Mouse (Mus musculus) lung, postnatal 25 days (tissue): Measurements from ENCODE around the gene Obp1a.

Source experiments
- DNase-seq: peaks from one replicate; pipeline ENCODE4 v3.0.0; 2022; ENCODE audit warnings: low spot score

The Obp1a gene

DNA sequence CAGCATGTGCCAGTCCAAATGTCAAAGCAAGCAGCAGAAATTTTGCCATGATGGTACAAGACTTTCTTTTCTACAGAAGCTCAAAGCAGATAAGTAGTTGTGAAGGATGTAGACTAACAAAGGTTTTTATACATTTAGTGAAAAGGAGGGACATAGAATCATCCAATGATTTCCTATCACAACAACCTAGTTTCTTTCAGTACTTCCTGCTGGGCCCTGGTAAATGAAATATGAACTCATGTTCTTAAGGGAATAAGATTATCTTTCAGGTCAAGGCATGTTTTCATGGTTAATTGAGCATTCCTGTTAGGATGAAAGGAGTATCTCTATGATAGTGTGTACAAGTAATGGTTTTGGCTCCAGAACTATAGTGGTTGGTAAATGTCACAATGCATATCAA, at the start of gene Obp1a:
Obp1a (minus strand) TSS at position 101 of the 400 bp plus-strand sequence.
- no peak for DNase-seq

DNA sequence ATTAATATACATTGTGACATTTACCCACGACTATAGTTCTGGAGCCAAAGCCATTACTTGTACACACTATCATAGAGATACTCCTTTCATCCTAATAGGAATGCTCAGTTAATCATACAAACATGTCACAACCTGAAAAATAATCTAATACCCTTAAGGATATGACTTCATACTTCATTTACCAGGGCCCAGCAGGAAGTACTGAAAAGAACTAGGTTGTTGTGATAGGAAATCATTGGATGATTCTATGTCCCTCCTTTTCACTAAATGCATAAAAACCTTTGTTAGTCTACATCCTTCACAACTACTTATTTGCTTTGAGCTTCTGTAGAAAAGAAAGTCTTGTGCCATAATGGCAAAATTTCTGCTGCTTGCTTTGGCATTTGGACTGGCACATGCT, 34.0 kb upstream of the Obp1a start, which contains the start of gene Gm5938:
Gm5938 (plus strand) TSS at position 301 of the 400 bp plus-strand sequence.
- DNase-seq = no peak
